Mouse (Mus musculus): ENCODE measurements around the gene Ccdc93. TPM values are rescaled to one million over a fixed set of nuclear protein-coding genes. Genes with fewer than 3 reads are reported as not detected.

Ccdc93 gene
- polyA plus RNA-seq, 1 experiment from 2014 or later = 6.8 TPM

DNA sequence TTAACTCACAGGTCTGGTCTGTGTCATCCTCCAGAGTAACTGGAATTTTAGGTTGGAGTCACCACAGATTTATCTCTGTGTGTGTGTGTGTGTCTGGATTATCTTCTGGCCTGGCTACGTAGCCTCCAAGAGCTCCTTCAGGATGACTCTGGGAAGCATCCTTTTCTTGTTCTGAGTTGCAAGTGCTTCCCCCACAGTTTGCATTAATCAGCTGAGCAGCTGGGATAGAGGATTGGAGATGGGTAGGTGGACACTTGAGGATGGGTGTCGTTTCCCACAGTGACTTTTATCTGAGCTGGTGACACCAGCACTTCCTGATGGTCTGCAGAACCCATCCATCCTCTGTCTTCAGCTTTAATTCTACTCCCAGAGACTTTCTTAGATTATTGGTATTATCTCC, 116.0 kb downstream of the Ccdc93 start:
- Histone ChIP-seq H3K36me3 (peaks cover 15% of the 10 kb centered on the region), H3K9me3 (no peaks in the 10 kb centered on the region), H3K4me3 (no peak overlapping the region), H3K4me1 (no peaks in the 10 kb centered on the region), H3K27me3 (ENCODE audit: insufficient read depth, poor library complexity, severe bottlenecking) (no peaks in the 10 kb centered on the region), H3K27ac (no peak overlapping the region)
- DNase-seq (ENCODE audit: low spot score) = no peak
- 40% methylated on average over 2 of the region's 2 CpGs for WGBS

- Histone ChIP-seq H3K4me3 (no peak overlapping the region), H3K27ac (no peak overlapping the region), H3K4me1 (no peaks in the 10 kb centered on the region), H3K36me3 (peaks cover 33% of the 10 kb centered on the region), H3K9me3 (no peaks in the 10 kb centered on the region), H3K27me3 (ENCODE audit: insufficient read depth, poor library complexity, severe bottlenecking) (no peaks in the 10 kb centered on the region)
- no peak for DNase-seq (ENCODE audit: low spot score)
- WGBS = 93% methylated on average over 4 of the region's 4 CpGs
Observed at GRCm38 (mm10) chr1:121548667-121549066, 117.8 kb downstream of the Ccdc93 start.

DNA sequence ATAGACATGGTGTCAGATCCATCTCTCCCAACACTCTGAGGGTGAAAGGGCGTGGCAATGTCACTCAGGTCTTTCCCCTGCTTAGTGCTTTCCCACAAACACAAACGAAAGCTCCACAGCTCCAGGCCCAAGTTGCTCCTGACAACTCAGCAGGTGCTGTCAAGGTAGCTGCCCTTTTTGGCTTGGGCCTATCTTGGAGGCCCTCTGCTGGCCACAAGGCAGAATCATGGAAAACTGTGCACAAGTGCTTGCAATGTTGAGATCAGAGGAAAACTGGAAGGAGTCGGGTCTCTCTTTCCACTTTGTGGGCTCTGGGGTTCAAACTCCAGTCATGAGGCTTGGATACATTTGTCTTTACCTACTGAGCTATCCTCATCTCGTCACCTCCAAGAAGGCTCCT, 118.6 kb downstream of the Ccdc93 start:
- Histone ChIP-seq H3K4me3 (no peak overlapping the region), H3K9me3 (no peaks in the 10 kb centered on the region), H3K27ac (no peak overlapping the region), H3K4me1 (no peaks in the 10 kb centered on the region), H3K27me3 (ENCODE audit: insufficient read depth, poor library complexity, severe bottlenecking) (no peaks in the 10 kb centered on the region), H3K36me3 (peaks cover 40% of the 10 kb centered on the region)
- 63% methylated on average over 4 of the region's 4 CpGs for WGBS
- DNase-seq (ENCODE audit: low spot score) = no peak

DNA sequence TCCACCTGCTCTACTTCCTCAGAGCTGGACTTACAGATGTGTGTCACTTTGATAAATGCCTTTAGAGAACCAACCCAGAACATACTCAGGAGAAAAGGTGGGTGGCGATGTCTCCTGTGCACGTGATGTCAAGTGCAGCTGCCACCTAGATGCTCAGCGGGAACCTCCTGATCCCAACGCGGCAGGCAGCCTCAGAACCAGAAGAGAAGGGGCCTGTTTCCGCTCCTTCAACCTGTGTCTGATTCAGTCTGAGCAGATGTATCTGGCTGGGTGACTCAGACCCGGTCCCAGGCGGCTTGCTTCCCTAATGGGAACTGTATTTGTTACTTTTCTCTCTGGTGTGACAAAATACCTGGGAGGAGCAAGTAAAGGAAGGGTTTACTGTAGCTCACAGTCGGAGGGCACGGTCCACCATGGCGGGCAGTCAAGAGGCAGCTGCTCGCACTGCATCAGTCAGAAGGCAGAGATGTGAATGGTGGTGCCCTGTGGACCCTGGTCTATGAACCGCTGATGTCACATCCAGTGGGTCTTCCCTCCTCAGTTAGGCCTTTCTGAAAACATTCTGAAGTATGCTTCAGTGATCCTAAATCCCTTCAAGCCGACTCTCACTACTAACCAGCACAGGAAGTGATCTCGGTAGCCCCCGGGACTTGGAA, 120.1 kb downstream of the Ccdc93 start:
- no peak for DNase-seq (ENCODE audit: low spot score)
- H3K9me3 ChIP-seq = no peaks in the 10 kb centered on the region
- no peaks in the 10 kb centered on the region for H3K4me1 ChIP-seq
- H3K27me3 ChIP-seq (ENCODE audit: insufficient read depth, poor library complexity, severe bottlenecking) = no peaks in the 10 kb centered on the region
- no peak overlapping the region for H3K27ac ChIP-seq
- peaks cover 54% of the 10 kb centered on the region for H3K36me3 ChIP-seq
- H3K4me3 ChIP-seq = no peak overlapping the region
- 81% methylated on average over 16 of the region's 16 CpGs for WGBS

GRCm38 (mm10) chr1:121551457-121551835, 120.6 kb downstream of the Ccdc93 start:
- H3K27ac ChIP-seq = no peak overlapping the region
- 82% methylated on average over 7 of the region's 7 CpGs for WGBS
- H3K9me3 ChIP-seq = no peaks in the 10 kb centered on the region

More at GRCm38 (mm10) chr1:121551457-121551835, 120.6 kb downstream of the Ccdc93 start:
- Histone ChIP-seq H3K4me3 (no peak overlapping the region), H3K4me1 (no peaks in the 10 kb centered on the region), H3K36me3 (peaks cover 59% of the 10 kb centered on the region), H3K27me3 (ENCODE audit: insufficient read depth, poor library complexity, severe bottlenecking) (no peaks in the 10 kb centered on the region)
- no peak for DNase-seq (ENCODE audit: low spot score)

Other genes starting within 250 kb of the Ccdc93 start
- 24.5 and 25.9 TPM in 2 replicates for gene Insig2, start 98.5 kb upstream of the Ccdc93 start, polyA plus RNA-seq (2016; fragmentation: Nextera tagmentation; extraction: Ambion mirVana)
- gene Htr5b, start 97.4 kb downstream of the Ccdc93 start, polyA plus RNA-seq (2016; fragmentation: Nextera tagmentation; extraction: Ambion mirVana) = 0.09 TPM in 1 of 2 replicates, not detected in the other
- 37.8 and 59.2 TPM in 2 replicates for gene Ddx18, start 136.9 kb downstream of the Ccdc93 start, polyA plus RNA-seq (2016; fragmentation: Nextera tagmentation; extraction: Ambion mirVana)